Mouse (Mus musculus) ES-E14 (cell line): ENCODE measurements around the gene C2cd4a.

ENCODE experiments used
- MAFK ChIP-seq: IDR thresholded peaks from 2 replicates; pipeline ENCODE4 v1.6.1; 2014; ENCODE audit warnings: mild to moderate bottlenecking, low read depth, low read length, inconsistent platforms; ENCODE audit not compliant: insufficient read depth
- ZNF384 ChIP-seq: IDR thresholded peaks from 2 replicates; pipeline ENCODE4 v1.6.1; 2012; ENCODE audit warnings: low read depth, low read length, inconsistent platforms

DNA sequence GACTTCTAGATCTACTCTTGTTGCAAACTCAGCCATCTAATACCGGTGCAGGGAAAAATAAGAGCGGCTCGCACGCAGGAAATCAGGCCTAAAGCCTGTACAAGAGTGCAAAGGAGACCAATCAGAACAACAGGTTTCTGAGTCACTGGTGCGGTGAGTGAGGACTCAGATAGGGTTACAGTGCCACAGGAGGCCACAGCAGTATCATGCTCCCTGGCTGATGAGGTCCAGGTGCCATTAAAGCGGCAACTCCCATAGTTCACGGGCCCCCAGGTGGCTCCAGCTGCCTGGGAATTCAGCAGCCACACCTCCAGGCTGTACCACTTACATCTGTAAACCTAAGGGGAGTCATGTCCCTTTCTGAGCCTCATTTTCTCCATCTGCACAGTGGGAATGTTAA, 45.8 kb downstream of the C2cd4a start:
- TF ChIP-seq ZNF384 (no peak), MAFK (no peak)
